Mouse (Mus musculus) forebrain, embryonic 12.5 days (tissue): ENCODE results near the gene Faf2. TPM values are rescaled to one million over a fixed set of nuclear protein-coding genes. Genes with fewer than 3 reads are reported as not detected.

Experiments used
- ATAC-seq: fragments of 200-750 bp; cut with Nextera tagmentation; 2 replicates; pipeline ENCODE4 v1.8.0; 2017; ENCODE audit warnings: moderate TSS enrichment; ENCODE audit not compliant: low FRiP score
- H3K27ac ChIP-seq: fragments of 300-500 bp; sonication (generic); 2 replicates; pipeline ENCODE4 v1.5.1; 2016; ENCODE audit warnings: mild to moderate bottlenecking
- H3K27me3 ChIP-seq: fragments of 300-500 bp; sonication (generic); 2 replicates; pipeline ENCODE4 v1.6.1; 2016; ENCODE audit warnings: mild to moderate bottlenecking
- H3K36me3 ChIP-seq: fragments of 300-500 bp; sonication (generic); replicated peaks from 2 replicates; pipeline ENCODE4 v1.6.1; 2016; ENCODE audit warnings: mild to moderate bottlenecking
- H3K4me1 ChIP-seq: fragments of 300-500 bp; sonication (generic); 2 replicates; pipeline ENCODE4 v1.6.1; 2016
- H3K4me2 ChIP-seq: fragments of 300-500 bp; sonication (generic); 2 replicates; pipeline ENCODE4 v1.6.1; 2016; ENCODE audit warnings: mild to moderate bottlenecking, moderate library complexity
- H3K4me3 ChIP-seq: fragments of 300-500 bp; sonication (generic); replicated peaks from 2 replicates; pipeline ENCODE4 v1.5.1; 2016; ENCODE audit warnings: mild to moderate bottlenecking
- H3K9ac ChIP-seq: fragments of 300-500 bp; sonication (generic); 2 replicates; pipeline ENCODE4 v1.6.1; 2016; ENCODE audit warnings: mild to moderate bottlenecking
- H3K9me3 ChIP-seq: fragments of 300-500 bp; sonication (generic); 2 replicates; pipeline ENCODE4 v1.6.1; 2016
- WGBS: fragments of 180-500 bp; shearing (Covaris S2); methylation state at CpG from one replicate; pipeline ENCODE4 v1.1.7; 2016; 5-methylcytosine and 5-hydroxymethylcytosine counted together
- polyA plus RNA-seq: library from polyadenylated mRNA; unstranded; fragments of >200 nt; fragmentation: Nextera tagmentation; extraction: Ambion mirVana; gene quantifications from 2 replicates; pipeline ENCODE4 v1.2.1, GENCODE M21; 2016

The Faf2 gene
- polyA plus RNA-seq, result 74.1 and 76.7 TPM in 2 replicates

DNA sequence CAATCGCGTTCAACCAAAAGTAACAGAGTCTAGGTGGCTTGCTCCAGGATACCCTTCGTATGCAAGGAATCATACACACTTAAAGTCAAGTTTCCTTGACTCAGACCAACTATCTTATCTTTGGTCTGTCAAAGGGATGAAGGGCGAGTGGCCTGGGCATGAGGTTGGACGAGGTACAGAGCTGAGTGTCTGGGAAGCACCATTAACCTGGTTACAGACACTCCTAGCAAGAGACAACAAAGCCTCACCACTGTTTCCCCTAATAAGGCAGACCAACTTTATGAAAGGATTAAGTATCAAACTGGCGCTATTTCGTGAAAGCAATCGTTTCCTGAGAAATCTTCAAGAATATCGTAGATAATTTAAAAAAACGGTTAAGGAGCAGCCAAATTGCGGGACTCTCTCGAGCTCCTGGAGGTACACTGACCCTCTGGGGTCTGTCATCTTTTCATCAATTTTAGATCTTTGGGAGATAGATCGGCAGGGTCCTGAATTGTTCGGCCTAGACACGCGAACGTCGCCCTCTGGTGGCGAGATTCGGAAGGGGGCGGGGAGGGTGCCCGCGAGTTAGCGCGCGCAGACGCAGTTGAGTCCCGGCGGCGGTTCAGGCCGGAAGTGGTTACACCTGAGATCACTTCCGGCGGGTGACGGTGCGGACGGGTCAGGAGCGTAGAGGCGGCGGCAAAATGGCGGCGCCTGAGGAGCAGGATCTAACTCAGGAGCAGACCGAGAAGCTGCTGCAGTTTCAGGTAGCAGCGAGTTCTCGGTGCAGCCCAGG, at the start of gene Faf2:
Gene Faf2, plus strand, starts transcription at position 630 of the 778 bp plus-strand sequence.
- peaks cover 22% of the 10 kb centered on the region for H3K4me1 ChIP-seq
- WGBS, result 12% methylated on average over 42 of the region's 44 CpGs
- H3K27ac ChIP-seq, result peak within 1 kb of the TSS; percentile 57

GRCm38 (mm10) chr13:54572621-54573020, 49.0 kb upstream of the Faf2 start:
- 88% methylated on average over 4 of the region's 4 CpGs for WGBS

More for the DNA sequence above, at the start of gene Faf2:
- H3K36me3 ChIP-seq, result no peaks in the 10 kb centered on the region
- ATAC-seq, result peak; percentile 96
- peak within 1 kb of the TSS; percentile 84 for H3K4me3 ChIP-seq
- H3K9ac ChIP-seq, result peak within 1 kb of the TSS; percentile 89
- H3K9me3 ChIP-seq, result no peaks in the 10 kb centered on the region
- peak within 1 kb of the TSS; percentile 95 for H3K4me2 ChIP-seq
- peaks cover 14% of the 10 kb centered on the region; the same call in 1 of the 2 replicates for H3K27me3 ChIP-seq

DNA sequence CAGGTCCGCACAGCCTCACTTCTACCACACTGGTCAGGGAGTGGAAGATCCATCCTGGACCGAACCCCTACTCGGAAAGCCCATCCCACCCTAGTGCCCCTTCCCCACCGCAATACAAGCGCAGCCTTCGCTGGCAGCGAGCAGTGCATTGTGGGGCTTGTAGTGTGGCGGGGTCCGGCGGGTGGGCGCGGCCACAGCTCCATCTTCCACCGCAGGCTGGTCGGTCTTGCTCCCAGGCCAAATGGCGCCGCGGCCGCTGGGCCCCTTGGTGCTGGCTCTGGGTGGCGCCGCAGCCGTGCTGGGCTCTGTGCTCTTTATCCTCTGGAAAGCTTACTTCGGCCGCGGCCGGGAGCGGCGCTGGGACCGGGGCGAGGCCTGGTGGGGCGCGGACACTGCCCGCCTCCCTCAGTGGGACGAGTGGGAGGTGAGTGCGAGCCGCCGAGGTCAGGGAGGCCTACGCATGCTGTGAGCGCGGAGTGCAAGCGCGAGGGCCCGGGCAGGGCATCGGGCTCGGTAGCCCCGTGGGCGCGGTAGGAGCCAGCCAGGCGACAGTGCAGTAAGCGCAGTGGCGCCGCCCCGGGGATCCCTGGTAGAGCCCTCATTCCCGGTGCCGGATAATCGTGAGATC, 46.6 kb upstream of the Faf2 start, which contains the start of gene Arl10:
Gene Arl10, plus strand, starts transcription at position 162 of the 628 bp plus-strand sequence.
- Histone ChIP-seq H3K27ac (peak within 1 kb of the TSS; percentile 72), H3K4me1 (peaks cover 38% of the 10 kb centered on the region), H3K9ac (peak within 1 kb of the TSS; percentile 90), H3K4me3 (peak within 1 kb of the TSS; percentile 86), H3K9me3 (no peaks in the 10 kb centered on the region), H3K27me3 (peaks cover 12% of the 10 kb centered on the region), H3K36me3 (peaks cover 32% of the 10 kb centered on the region), H3K4me2 (peak within 1 kb of the TSS; percentile 82)
- under 1% methylated on average over 55 of the region's 55 CpGs for WGBS
- peak; percentile 96 for ATAC-seq

More at GRCm38 (mm10) chr13:54572621-54573020, 49.0 kb upstream of the Faf2 start:
- H3K9me3 ChIP-seq, result no peaks in the 10 kb centered on the region
- H3K4me3 ChIP-seq, result no peak overlapping the region
- no peak overlapping the region for H3K4me2 ChIP-seq
- no peak for ATAC-seq
- peaks cover 12% of the 10 kb centered on the region for H3K27me3 ChIP-seq
- H3K4me1 ChIP-seq, result peaks cover 30% of the 10 kb centered on the region
- peaks cover 11% of the 10 kb centered on the region; the same call in 1 of the 2 replicates for H3K36me3 ChIP-seq
- H3K9ac ChIP-seq, result no peak overlapping the region
- H3K27ac ChIP-seq, result no peak overlapping the region

- peaks cover 37% of the 10 kb centered on the region for H3K36me3 ChIP-seq
- H3K9me3 ChIP-seq, result no peaks in the 10 kb centered on the region
- peak overlapping the region; percentile 90 for H3K9ac ChIP-seq
- ATAC-seq, result peak; percentile 31; the same call in 1 of the 2 replicates
- peaks cover 12% of the 10 kb centered on the region for H3K27me3 ChIP-seq
- H3K27ac ChIP-seq, result no peak overlapping the region
- WGBS, result 3% methylated on average over 19 of the region's 19 CpGs
- peak overlapping the region; percentile 86 for H3K4me3 ChIP-seq
- peaks cover 38% of the 10 kb centered on the region for H3K4me1 ChIP-seq
- peak overlapping the region; percentile 82 for H3K4me2 ChIP-seq
These were observed 46.1 kb upstream of the Faf2 start for GRCm38 (mm10) chr13:54575489-54575888.

DNA sequence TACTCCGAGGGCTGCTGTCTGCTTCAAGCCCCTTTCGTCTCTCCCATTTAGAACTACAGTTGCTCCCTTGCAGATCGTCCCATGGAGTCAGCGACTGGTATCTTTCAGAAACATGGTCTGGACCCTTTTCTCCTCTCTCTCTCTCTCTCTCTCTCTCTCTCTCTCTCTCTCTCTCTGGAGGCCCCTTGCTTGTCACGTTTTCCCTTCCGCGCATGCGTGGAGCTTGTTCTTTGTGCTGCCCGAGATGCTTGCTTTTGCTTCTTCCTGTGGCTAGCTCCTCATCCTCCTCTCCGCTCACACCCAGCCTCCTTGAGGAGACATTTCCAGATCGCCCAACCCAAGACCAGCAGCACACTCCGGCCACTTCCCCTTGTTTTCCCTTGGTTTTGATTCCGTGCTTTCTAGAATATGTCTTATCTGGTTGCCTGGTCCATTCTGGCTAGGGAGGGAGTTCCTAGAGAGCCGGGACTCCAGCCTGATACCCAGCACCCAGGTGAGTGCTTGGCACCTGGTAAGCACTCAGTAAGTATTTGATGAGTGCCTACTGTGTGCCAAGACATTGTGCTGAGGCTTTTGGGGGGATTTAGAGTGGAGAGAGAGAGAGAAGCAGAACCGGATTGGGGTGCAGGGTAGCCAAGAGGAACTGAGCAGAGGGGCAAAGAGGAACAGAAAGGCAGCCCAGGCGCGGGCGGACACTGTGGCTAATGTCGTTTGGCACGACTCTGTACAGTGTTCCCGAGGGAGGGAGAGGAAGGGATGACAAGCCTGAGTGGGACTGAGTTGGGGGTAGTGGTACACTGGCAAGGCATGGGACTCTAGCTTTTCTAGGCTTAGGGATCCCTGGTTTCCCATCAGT, 43.7 kb upstream of the Faf2 start:
- Histone ChIP-seq H3K9me3 (no peaks in the 10 kb centered on the region), H3K9ac (no peak overlapping the region), H3K4me3 (no peak overlapping the region), H3K27ac (peak overlapping the region; percentile 25; the same call in 1 of the 2 replicates), H3K27me3 (peaks cover 12% of the 10 kb centered on the region), H3K4me2 (no peak overlapping the region), H3K4me1 (peaks cover 32% of the 10 kb centered on the region), H3K36me3 (peaks cover 61% of the 10 kb centered on the region)
- ATAC-seq, result no peak
- 88% methylated on average over 19 of the region's 21 CpGs for WGBS

DNA sequence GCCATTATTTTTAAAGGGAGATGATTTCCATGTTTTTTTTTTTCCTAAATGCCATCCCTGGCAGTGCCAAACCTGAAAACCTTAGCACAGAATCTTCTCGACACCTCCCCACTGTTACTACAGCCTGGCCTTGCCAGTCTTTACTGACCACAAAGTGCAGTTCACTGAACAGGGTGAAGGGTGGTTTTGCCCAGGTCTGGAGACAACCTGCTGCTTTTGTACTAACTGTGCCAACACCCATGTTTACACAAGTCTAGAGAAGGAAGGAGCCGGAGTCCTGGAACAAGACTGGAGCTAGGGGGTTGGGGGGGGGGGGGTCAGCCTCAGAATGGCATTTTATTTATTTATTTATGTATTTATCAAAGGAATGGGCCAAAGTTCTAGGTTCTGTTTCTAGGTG, 40.2 kb upstream of the Faf2 start:
- WGBS, result 85% methylated on average over 2 of the region's 2 CpGs
- Histone ChIP-seq H3K9ac (no peak overlapping the region), H3K9me3 (no peaks in the 10 kb centered on the region), H3K4me2 (no peak overlapping the region), H3K4me1 (peaks cover 17% of the 10 kb centered on the region), H3K36me3 (peaks cover 96% of the 10 kb centered on the region), H3K27ac (no peak overlapping the region), H3K27me3 (no peaks in the 10 kb centered on the region), H3K4me3 (no peak overlapping the region)
- no peak for ATAC-seq

DNA sequence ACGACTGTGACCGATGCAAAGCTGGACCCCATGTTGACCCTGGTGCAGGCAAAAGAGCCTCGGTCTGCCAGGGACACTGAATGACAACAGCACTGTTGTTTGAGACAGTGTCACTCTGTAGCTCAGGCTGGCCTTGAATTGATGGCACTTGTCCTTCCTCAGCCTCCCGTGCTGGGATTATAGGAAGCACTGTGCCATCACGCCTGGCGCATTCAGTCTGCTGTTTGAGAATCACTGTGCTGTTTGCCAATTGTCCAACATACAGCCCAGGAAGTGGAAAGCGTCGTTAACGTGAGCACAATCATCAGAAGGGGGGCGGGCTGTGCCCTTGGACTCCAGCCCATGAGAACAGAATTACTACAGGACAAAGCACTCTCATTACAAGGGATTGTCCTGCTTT, 39.5 kb upstream of the Faf2 start:
- WGBS, result 65% methylated on average over 10 of the region's 10 CpGs
- Histone ChIP-seq H3K36me3 (peaks cover 97% of the 10 kb centered on the region), H3K9ac (no peak overlapping the region), H3K9me3 (no peaks in the 10 kb centered on the region), H3K4me3 (no peak overlapping the region), H3K4me2 (no peak overlapping the region), H3K27me3 (no peaks in the 10 kb centered on the region), H3K27ac (0 out of 2 replicates have a peak overlapping the region, but pooled peaks have one; percentile 42), H3K4me1 (peaks cover 10% of the 10 kb centered on the region)
- no peak for ATAC-seq

DNA sequence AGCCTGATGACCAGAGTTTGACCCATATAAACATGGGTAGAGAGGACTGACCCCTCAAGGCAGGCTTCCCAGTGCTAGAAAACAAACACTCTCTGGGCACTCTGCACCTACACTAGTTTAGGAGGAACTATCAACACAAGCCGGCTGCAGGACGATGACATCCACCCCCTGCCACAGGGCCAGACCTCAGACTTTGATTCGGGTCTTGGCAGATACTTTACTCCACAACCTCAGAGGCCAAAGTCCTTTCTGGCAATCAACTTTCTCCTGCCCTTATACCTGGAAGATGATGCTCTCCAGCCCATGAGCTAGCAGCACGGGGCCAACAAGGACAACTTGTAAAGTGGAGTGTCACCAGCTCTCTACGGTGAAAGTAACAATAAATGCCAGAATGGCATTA, 38.7 kb upstream of the Faf2 start:
- Histone ChIP-seq H3K27me3 (no peaks in the 10 kb centered on the region), H3K27ac (no peak overlapping the region), H3K4me2 (no peak overlapping the region), H3K9me3 (no peaks in the 10 kb centered on the region), H3K36me3 (peaks cover 96% of the 10 kb centered on the region), H3K9ac (no peak overlapping the region), H3K4me3 (no peak overlapping the region), H3K4me1 (0 out of 2 replicates have a peak, but pooled peaks cover 8% of the 10 kb centered on the region)
- ATAC-seq, result no peak
- 92% methylated on average over 5 of the region's 5 CpGs for WGBS

GRCm38 (mm10) chr13:54585831-54586230, 35.8 kb upstream of the Faf2 start:
- Histone ChIP-seq H3K4me1 (peaks cover 12% of the 10 kb centered on the region), H3K4me3 (no peak overlapping the region), H3K9ac (no peak overlapping the region), H3K27ac (no peak overlapping the region), H3K9me3 (no peaks in the 10 kb centered on the region), H3K36me3 (peaks cover 75% of the 10 kb centered on the region), H3K4me2 (no peak overlapping the region), H3K27me3 (no peaks in the 10 kb centered on the region)
- WGBS, result 92% methylated on average over 11 of the region's 11 CpGs
- no peak for ATAC-seq

DNA sequence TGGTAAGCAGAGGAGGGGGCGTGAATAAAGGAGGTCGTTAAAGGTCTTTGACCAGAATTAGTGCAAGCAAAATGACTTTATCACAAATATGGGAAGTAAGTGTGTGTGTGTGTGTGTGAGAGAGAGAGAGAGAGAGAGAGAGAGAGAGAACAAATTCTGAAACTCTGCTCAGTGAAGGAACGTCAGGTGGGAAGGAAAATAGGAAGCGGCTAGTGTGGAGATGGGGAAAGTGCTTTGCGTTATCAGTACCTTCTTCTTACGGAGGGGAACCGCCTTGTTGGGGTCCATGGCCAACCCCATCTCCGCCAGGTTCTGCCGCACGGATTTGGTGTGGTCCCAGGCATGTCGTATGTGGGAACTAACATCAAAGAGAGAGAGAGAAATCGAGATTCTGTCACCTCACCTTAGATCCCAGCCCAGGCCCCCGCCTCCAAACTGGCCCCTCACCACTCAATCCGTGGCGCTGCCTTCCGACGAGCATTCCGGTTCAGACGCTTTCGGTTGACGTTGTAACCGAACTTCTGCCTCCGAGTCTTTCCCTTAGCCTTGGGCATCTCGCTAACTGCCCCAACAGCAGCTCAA, 32.1 kb upstream of the Faf2 start:
- Histone ChIP-seq H3K4me3 (peak overlapping the region; percentile 77), H3K27ac (0 out of 2 replicates have a peak overlapping the region, but pooled peaks have one; percentile 42), H3K27me3 (no peaks in the 10 kb centered on the region), H3K4me2 (peak overlapping the region; percentile 78), H3K9me3 (no peaks in the 10 kb centered on the region), H3K36me3 (peaks cover 41% of the 10 kb centered on the region), H3K9ac (peak overlapping the region; percentile 64), H3K4me1 (peaks cover 25% of the 10 kb centered on the region)
- WGBS, result 2% methylated on average over 24 of the region's 24 CpGs
- ATAC-seq, result peak; percentile 49
